Mouse (Mus musculus): ENCODE measurements around the gene Cbln3. TPM values are rescaled to one million over a fixed set of nuclear protein-coding genes. Genes with fewer than 3 reads are reported as not detected.

The Cbln3 gene
- total RNA-seq, 2 experiments from 2014 or later = not detected

GRCm38 (mm10) chr14:55852646-55853551, 31.3 kb downstream of the Cbln3 start:
- ATAC-seq (replicated peaks; ENCODE audit: poor library complexity, severe bottlenecking) = no peak

GRCm38 (mm10) chr14:55850885-55851284, 33.3 kb downstream of the Cbln3 start:
- ATAC-seq (replicated peaks; ENCODE audit: poor library complexity, severe bottlenecking) = no peak

- ATAC-seq (replicated peaks; ENCODE audit: poor library complexity, severe bottlenecking) = no peak
Observed at GRCm38 (mm10) chr14:55845506-55846294, 38.5 kb downstream of the Cbln3 start.

- ATAC-seq (replicated peaks; ENCODE audit: poor library complexity, severe bottlenecking) = no peak
Observed at GRCm38 (mm10) chr14:55842794-55843193, 41.4 kb downstream of the Cbln3 start.

- ATAC-seq (replicated peaks; ENCODE audit: poor library complexity, severe bottlenecking) = no peak
Observed at GRCm38 (mm10) chr14:55840853-55841366, 43.3 kb downstream of the Cbln3 start.

- ATAC-seq (replicated peaks; ENCODE audit: poor library complexity, severe bottlenecking) = peak; percentile 61
Observed at GRCm38 (mm10) chr14:55838740-55839139, 45.5 kb downstream of the Cbln3 start.

- ATAC-seq (replicated peaks; ENCODE audit: poor library complexity, severe bottlenecking) = no peak
Observed at GRCm38 (mm10) chr14:55838312-55838711, 45.9 kb downstream of the Cbln3 start.

GRCm38 (mm10) chr14:55834808-55835533, 49.2 kb downstream of the Cbln3 start:
- no peak for ATAC-seq (replicated peaks; ENCODE audit: poor library complexity, severe bottlenecking)

- ATAC-seq (replicated peaks; ENCODE audit: poor library complexity, severe bottlenecking) = no peak
Observed at GRCm38 (mm10) chr14:55833126-55833525, 51.1 kb downstream of the Cbln3 start.

- no peak for ATAC-seq (replicated peaks; ENCODE audit: poor library complexity, severe bottlenecking)
Observed at GRCm38 (mm10) chr14:55830331-55830730, 53.9 kb downstream of the Cbln3 start.

GRCm38 (mm10) chr14:55829854-55830253, 54.3 kb downstream of the Cbln3 start:
- ATAC-seq (replicated peaks; ENCODE audit: poor library complexity, severe bottlenecking) = no peak

Other genes starting within 250 kb of the Cbln3 start
Only the 30 nearest of the 31 such genes appear.
- 8.5 and 9.1 TPM in 2 replicates for gene Gm49378, start 246.5 kb downstream of the Cbln3 start, total RNA-seq (2014; fragmentation: Nextera tagmentation)
- gene Gm49378, start 246.5 kb downstream of the Cbln3 start, total RNA-seq (2017) = 3.5 and 4.0 TPM in 2 replicates
- 35.0 and 59.0 TPM in 2 replicates for gene Tm9sf1, start 240.6 kb downstream of the Cbln3 start, total RNA-seq (2014; fragmentation: Nextera tagmentation)
- gene Tm9sf1, start 240.6 kb downstream of the Cbln3 start, total RNA-seq (2017) = 48.6 and 52.9 TPM in 2 replicates
- gene Tssk4, start 234.2 kb downstream of the Cbln3 start, total RNA-seq (2014; fragmentation: Nextera tagmentation) = 3.0 TPM in 1 of 2 replicates, not detected in the other
- gene Tssk4, start 234.2 kb downstream of the Cbln3 start, total RNA-seq (2017) = 1.1 TPM in 1 of 2 replicates, not detected in the other
- 22.9 and 29.3 TPM in 2 replicates for gene Mdp1, start 223.9 kb downstream of the Cbln3 start, total RNA-seq (2014; fragmentation: Nextera tagmentation)
- 21.5 and 22.6 TPM in 2 replicates for gene Mdp1, start 223.9 kb downstream of the Cbln3 start, total RNA-seq (2017)
- 33.9 and 37.7 TPM in 2 replicates for gene Gmpr2, start 212.5 kb downstream of the Cbln3 start, total RNA-seq (2014; fragmentation: Nextera tagmentation)
- gene Gmpr2, start 212.5 kb downstream of the Cbln3 start, total RNA-seq (2017) = 47.1 and 57.0 TPM in 2 replicates
- 364 and 474 TPM in 2 replicates for gene Nedd8, start 212.3 kb downstream of the Cbln3 start, total RNA-seq (2014; fragmentation: Nextera tagmentation)
- gene Nedd8, start 212.3 kb downstream of the Cbln3 start, total RNA-seq (2017) = 274 and 353 TPM in 2 replicates
- 19.0 and 24.0 TPM in 2 replicates for gene Tinf2, start 202.6 kb downstream of the Cbln3 start, total RNA-seq (2014; fragmentation: Nextera tagmentation)
- 25.7 and 27.0 TPM in 2 replicates for gene Tinf2, start 202.6 kb downstream of the Cbln3 start, total RNA-seq (2017)
- gene Tgm1, start 170.5 kb downstream of the Cbln3 start, total RNA-seq (2014; fragmentation: Nextera tagmentation) = 0.85 and 1.8 TPM in 2 replicates
- 1.4 and 4.3 TPM in 2 replicates for gene Tgm1, start 170.5 kb downstream of the Cbln3 start, total RNA-seq (2017)
- 17.9 and 20.4 TPM in 2 replicates for gene Rabggta, start 162.1 kb downstream of the Cbln3 start, total RNA-seq (2014; fragmentation: Nextera tagmentation)
- gene Rabggta, start 162.1 kb downstream of the Cbln3 start, total RNA-seq (2017) = 8.5 and 12.8 TPM in 2 replicates
- gene Dhrs1, start 138.7 kb downstream of the Cbln3 start, total RNA-seq (2014; fragmentation: Nextera tagmentation) = 54.7 and 67.7 TPM in 2 replicates
- 18.0 and 30.7 TPM in 2 replicates for gene Dhrs1, start 138.7 kb downstream of the Cbln3 start, total RNA-seq (2017)
- gene Nop9, start 138.7 kb downstream of the Cbln3 start, total RNA-seq (2014; fragmentation: Nextera tagmentation) = 30.9 and 36.6 TPM in 2 replicates
- gene Nop9, start 138.7 kb downstream of the Cbln3 start, total RNA-seq (2017) = 35.7 and 38.6 TPM in 2 replicates
- gene Cideb, start 125.9 kb downstream of the Cbln3 start, total RNA-seq (2014; fragmentation: Nextera tagmentation) = not detected in 2 replicates
- gene Cideb, start 125.9 kb downstream of the Cbln3 start, total RNA-seq (2017) = not detected in 2 replicates
- 0.56 and 2.1 TPM in 2 replicates for gene Ltb4r2, start 123.0 kb downstream of the Cbln3 start, total RNA-seq (2014; fragmentation: Nextera tagmentation)
- gene Ltb4r2, start 123.0 kb downstream of the Cbln3 start, total RNA-seq (2017) = 0.34 TPM in 1 of 2 replicates, not detected in the other
- 19.4 and 23.3 TPM in 2 replicates for gene Ltb4r1, start 118.4 kb downstream of the Cbln3 start, total RNA-seq (2014; fragmentation: Nextera tagmentation)
- 19.8 and 25.8 TPM in 2 replicates for gene Ltb4r1, start 118.4 kb downstream of the Cbln3 start, total RNA-seq (2017)
- gene Adcy4, start 100.3 kb downstream of the Cbln3 start, total RNA-seq (2014; fragmentation: Nextera tagmentation) = not detected in 2 replicates
- not detected in 2 replicates for gene Adcy4, start 100.3 kb downstream of the Cbln3 start, total RNA-seq (2017)
- 104 and 157 TPM in 2 replicates for gene Ripk3, start 95.5 kb downstream of the Cbln3 start, total RNA-seq (2014; fragmentation: Nextera tagmentation)
- 40.9 and 42.4 TPM in 2 replicates for gene Ripk3, start 95.5 kb downstream of the Cbln3 start, total RNA-seq (2017)
- gene Nfatc4, start 61.2 kb downstream of the Cbln3 start, total RNA-seq (2014; fragmentation: Nextera tagmentation) = not detected in 2 replicates
- not detected in 2 replicates for gene Nfatc4, start 61.2 kb downstream of the Cbln3 start, total RNA-seq (2017)
- gene Nynrin, start 30.4 kb downstream of the Cbln3 start, total RNA-seq (2014; fragmentation: Nextera tagmentation) = 4.1 and 7.6 TPM in 2 replicates
- gene Nynrin, start 30.4 kb downstream of the Cbln3 start, total RNA-seq (2017) = 2.4 and 3.3 TPM in 2 replicates
- gene Khnyn, start 555 bp upstream of the Cbln3 start, total RNA-seq (2014; fragmentation: Nextera tagmentation) = 8.8 and 12.8 TPM in 2 replicates
- gene Khnyn, start 555 bp upstream of the Cbln3 start, total RNA-seq (2017) = 12.4 and 14.7 TPM in 2 replicates
- 13.8 and 15.3 TPM in 2 replicates for gene Sdr39u1, start 15.9 kb upstream of the Cbln3 start, total RNA-seq (2014; fragmentation: Nextera tagmentation)
- 6.5 and 13.5 TPM in 2 replicates for gene Sdr39u1, start 15.9 kb upstream of the Cbln3 start, total RNA-seq (2017)
- not detected in 2 replicates for gene Cma1, start 60.3 kb upstream of the Cbln3 start, total RNA-seq (2014; fragmentation: Nextera tagmentation)
- 0.15 TPM in 1 of 2 replicates, not detected in the other for gene Cma1, start 60.3 kb upstream of the Cbln3 start, total RNA-seq (2017)
- not detected in 2 replicates for gene Cma2, start 66.6 kb upstream of the Cbln3 start, total RNA-seq (2014; fragmentation: Nextera tagmentation)
- not detected in 2 replicates for gene Cma2, start 66.6 kb upstream of the Cbln3 start, total RNA-seq (2017)
- not detected in 2 replicates for gene Mcpt1, start 133.6 kb upstream of the Cbln3 start, total RNA-seq (2014; fragmentation: Nextera tagmentation)
- not detected in 2 replicates for gene Mcpt1, start 133.6 kb upstream of the Cbln3 start, total RNA-seq (2017)
- not detected in 2 replicates for gene Mcpt9, start 146.1 kb upstream of the Cbln3 start, total RNA-seq (2014; fragmentation: Nextera tagmentation)
- gene Mcpt9, start 146.1 kb upstream of the Cbln3 start, total RNA-seq (2017) = not detected in 2 replicates
- gene Mcpt2, start 157.6 kb upstream of the Cbln3 start, total RNA-seq (2014; fragmentation: Nextera tagmentation) = not detected in 2 replicates
- gene Mcpt2, start 157.6 kb upstream of the Cbln3 start, total RNA-seq (2017) = not detected in 2 replicates
- not detected in 2 replicates for gene Mcpt4, start 177.9 kb upstream of the Cbln3 start, total RNA-seq (2014; fragmentation: Nextera tagmentation)
- gene Mcpt4, start 177.9 kb upstream of the Cbln3 start, total RNA-seq (2017) = not detected in 2 replicates
- 85.6 and 130 TPM in 2 replicates for gene Mcpt8, start 200.9 kb upstream of the Cbln3 start, total RNA-seq (2014; fragmentation: Nextera tagmentation)
- gene Mcpt8, start 200.9 kb upstream of the Cbln3 start, total RNA-seq (2017) = 31.0 and 50.8 TPM in 2 replicates
- 2,198 and 2,270 TPM in 2 replicates for gene Ctsg, start 218.2 kb upstream of the Cbln3 start, total RNA-seq (2014; fragmentation: Nextera tagmentation)
- gene Ctsg, start 218.2 kb upstream of the Cbln3 start, total RNA-seq (2017) = 4,568 and 5,380 TPM in 2 replicates
- gene Gzme, start 236.2 kb upstream of the Cbln3 start, total RNA-seq (2014; fragmentation: Nextera tagmentation) = not detected in 2 replicates
- gene Gzme, start 236.2 kb upstream of the Cbln3 start, total RNA-seq (2017) = not detected in 2 replicates
- not detected in 2 replicates for gene Gzmd, start 248.2 kb upstream of the Cbln3 start, total RNA-seq (2014; fragmentation: Nextera tagmentation)
- not detected in 2 replicates for gene Gzmd, start 248.2 kb upstream of the Cbln3 start, total RNA-seq (2017)

Measured in granulocyte monocyte progenitor cell, adult 5-6 weeks (primary cell).